Mouse (Mus musculus): ENCODE results near the gene Gm5089. TPM values are rescaled to one million over a fixed set of nuclear protein-coding genes. Genes with fewer than 3 reads are reported as not detected.
A peak's percentile ranks its signal among the peaks of the same experiment; 100 is the strongest.
"Not testable (repeated sequence)": the region's sequence is repeated elsewhere in the genome, so short reads cannot be mapped to it uniquely, and the experiment has no call there.

The Gm5089 gene
- polyA plus RNA-seq, 1 experiment from 2014 or later: 0.56 TPM

DNA sequence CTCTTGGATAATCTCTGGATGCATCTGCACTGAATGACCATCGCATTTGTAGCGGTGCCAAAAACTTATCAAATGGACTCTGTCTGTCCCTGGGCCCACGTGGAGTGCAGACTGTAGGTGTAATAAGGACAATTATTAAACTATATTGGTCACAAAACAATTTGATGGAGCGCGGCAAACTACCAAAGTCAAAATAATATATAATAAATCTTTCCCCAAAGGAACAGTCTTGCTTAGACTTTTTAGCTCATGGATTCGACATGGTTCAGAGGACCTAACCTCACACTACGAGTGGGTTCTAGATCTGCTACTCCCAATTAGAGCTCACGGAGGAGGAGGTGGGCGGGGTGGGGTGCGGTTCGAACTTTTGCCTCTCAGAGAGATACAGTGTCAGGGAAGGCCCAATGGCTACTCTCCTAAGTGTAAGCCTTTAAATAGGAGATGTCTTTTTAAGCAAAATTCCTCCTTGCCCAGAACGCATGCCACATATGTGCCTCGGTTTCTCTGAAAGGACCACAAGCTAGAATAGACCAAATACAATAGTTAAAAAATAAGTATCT lies 15.1 kb upstream of the Gm5089 start:
- Histone ChIP-seq H3K27ac (replicated peaks) (0 out of 2 replicates have a peak overlapping the region, but pooled peaks have one; percentile 87), H3K36me3 (replicated peaks) (no peaks in the 10 kb centered on the region), H3K4me1 (peaks cover 54% of the 10 kb centered on the region), H3K27me3 (replicated peaks; ENCODE audit: low read depth, poor library complexity, severe bottlenecking) (peaks cover 100% of the 10 kb centered on the region), H3K4me3 (peak overlapping the region; percentile 72), H3K9me3 (no peaks in the 10 kb centered on the region)
- no peak for DNase-seq (ENCODE audit: low spot score)
- 25% methylated on average over 13 of the region's 13 CpGs for WGBS

DNA sequence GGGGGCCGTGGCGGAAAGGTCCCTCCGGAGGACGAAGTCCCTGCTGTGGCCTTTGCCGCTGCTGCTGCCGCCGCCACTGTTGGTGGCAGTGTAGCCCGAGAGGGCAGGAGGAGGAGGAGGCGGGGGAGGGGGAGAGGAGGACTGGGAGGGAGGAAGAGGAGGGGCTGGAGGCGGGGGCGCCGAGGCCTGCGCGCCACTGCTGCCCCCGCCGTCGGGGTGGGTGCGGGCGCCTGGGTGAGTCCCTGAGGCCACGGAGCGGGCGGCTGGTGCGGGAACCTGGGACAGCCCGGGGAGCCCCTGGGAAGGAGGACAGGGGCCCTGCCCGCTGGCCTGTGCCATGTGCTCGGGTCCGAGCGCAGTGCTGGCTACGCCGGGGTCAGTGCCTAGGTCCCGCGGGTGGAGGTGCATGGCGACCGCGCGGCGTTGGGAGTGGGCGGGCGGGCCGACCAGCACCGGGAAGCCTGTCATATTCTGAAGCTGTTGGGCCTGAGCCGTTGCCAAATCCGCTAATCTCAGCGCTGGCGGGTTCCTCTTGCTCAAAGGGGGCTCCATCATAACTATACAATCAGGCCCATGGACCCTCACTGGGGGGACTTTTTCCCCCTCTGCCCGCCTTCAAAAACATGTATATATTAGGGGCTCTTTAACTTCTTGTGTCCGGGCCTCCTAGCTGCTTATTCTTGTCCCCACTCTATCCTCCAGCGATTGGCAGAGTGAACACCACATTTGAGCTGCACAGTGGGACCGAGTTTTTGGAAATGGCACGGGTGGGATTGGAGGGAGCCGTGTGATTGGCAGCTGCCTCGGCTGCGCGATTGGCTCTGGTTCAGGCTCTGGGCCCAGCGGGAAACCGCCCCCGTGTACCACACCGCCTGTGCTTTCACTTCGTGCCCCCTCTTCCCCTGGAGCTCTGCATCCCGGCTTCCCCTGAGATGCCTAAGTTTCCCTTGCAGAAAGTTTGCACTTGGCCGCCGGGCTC lies 14.1 kb upstream of the Gm5089 start, which contains the start of gene Zic5:
Zic5 (minus strand) TSS at position 915 of the 979 bp plus-strand sequence.
- H3K9me3 ChIP-seq: no peaks in the 10 kb centered on the region
- peak; percentile 83 for DNase-seq (ENCODE audit: low spot score)
- peak within 1 kb of the TSS; percentile 87 for H3K27ac ChIP-seq (replicated peaks)
- WGBS: under 1% methylated on average over 60 of the region's 62 CpGs
- peak within 1 kb of the TSS; percentile 72 for H3K4me3 ChIP-seq
- H3K4me1 ChIP-seq: peaks cover 54% of the 10 kb centered on the region
- peaks cover 100% of the 10 kb centered on the region for H3K27me3 ChIP-seq (replicated peaks; ENCODE audit: low read depth, poor library complexity, severe bottlenecking)
- H3K36me3 ChIP-seq (replicated peaks): no peaks in the 10 kb centered on the region

DNA sequence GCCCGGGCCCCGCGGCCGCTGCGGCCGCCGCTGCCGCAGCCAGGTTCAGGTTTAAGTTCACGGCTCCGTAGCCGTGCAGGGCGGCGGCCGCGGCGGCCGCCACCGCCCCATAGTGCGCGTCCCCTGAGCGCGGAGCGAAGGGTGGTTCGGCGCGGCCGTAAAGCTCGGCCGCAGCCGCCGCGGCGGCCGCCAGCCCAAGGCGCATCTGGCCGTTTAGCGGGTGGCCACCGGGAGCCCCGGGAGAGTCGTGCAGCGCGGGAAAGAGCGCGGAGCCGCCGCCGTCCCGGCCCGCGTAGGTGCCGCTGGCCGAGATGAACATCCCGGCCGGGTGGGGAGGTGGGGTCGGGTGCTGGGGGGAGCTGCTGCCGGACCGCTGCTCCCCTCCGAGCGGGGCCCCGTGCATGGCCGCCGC lies 13.4 kb upstream of the Gm5089 start:
- WGBS: under 1% methylated on average over 60 of the region's 62 CpGs
- no peaks in the 10 kb centered on the region for H3K9me3 ChIP-seq
- no peak for DNase-seq (ENCODE audit: low spot score)

DNA sequence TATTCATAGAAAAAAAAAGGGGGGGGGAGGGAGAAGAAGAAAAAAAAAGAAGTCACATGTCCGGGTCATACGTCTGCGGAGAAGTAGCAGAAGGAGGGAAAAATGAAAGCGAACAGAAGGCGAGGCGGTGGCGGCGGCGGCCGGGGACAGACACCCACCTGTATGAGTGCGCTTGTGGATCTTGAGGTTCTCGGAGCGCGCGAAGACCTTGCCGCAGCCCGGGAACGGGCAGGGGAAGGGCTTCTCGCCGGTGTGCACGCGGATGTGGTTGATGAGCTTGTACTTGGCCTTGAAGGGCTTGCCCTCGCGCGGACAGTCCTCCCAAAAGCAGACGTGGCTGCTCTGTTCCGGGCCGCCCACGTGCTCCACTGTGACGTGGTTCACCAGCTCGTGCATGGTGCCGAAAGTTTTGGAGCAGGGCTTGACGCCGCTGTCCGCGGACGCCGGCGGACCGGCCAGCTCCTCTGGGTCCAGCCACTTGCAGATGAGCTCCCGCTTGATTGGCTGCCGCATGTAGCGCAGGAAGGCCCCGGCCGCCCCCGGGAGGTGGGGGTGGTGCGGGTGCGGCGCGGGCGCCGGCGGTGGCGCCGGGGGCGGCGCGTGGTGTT lies 12.9 kb upstream of the Gm5089 start:
- not testable (repeated sequence) for H3K9me3 ChIP-seq; H3K36me3 ChIP-seq (replicated peaks)
- peak overlapping the region; percentile 72 for H3K4me3 ChIP-seq
- H3K4me1 ChIP-seq: peaks cover 47% of the 10 kb centered on the region
- DNase-seq (ENCODE audit: low spot score): peak; percentile 79
- H3K27ac ChIP-seq (replicated peaks): peak overlapping the region; percentile 87
- under 1% methylated on average over 58 of the region's 58 CpGs for WGBS
- peaks cover 98% of the 10 kb centered on the region for H3K27me3 ChIP-seq (replicated peaks; ENCODE audit: low read depth, poor library complexity, severe bottlenecking)

More for the DNA sequence above, 13.4 kb upstream of the Gm5089 start:
- peaks cover 52% of the 10 kb centered on the region for H3K4me1 ChIP-seq
- peaks cover 100% of the 10 kb centered on the region for H3K27me3 ChIP-seq (replicated peaks; ENCODE audit: low read depth, poor library complexity, severe bottlenecking)
- H3K36me3 ChIP-seq (replicated peaks): no peaks in the 10 kb centered on the region
- peak overlapping the region; percentile 87 for H3K27ac ChIP-seq (replicated peaks)
- H3K4me3 ChIP-seq: peak overlapping the region; percentile 72

DNA sequence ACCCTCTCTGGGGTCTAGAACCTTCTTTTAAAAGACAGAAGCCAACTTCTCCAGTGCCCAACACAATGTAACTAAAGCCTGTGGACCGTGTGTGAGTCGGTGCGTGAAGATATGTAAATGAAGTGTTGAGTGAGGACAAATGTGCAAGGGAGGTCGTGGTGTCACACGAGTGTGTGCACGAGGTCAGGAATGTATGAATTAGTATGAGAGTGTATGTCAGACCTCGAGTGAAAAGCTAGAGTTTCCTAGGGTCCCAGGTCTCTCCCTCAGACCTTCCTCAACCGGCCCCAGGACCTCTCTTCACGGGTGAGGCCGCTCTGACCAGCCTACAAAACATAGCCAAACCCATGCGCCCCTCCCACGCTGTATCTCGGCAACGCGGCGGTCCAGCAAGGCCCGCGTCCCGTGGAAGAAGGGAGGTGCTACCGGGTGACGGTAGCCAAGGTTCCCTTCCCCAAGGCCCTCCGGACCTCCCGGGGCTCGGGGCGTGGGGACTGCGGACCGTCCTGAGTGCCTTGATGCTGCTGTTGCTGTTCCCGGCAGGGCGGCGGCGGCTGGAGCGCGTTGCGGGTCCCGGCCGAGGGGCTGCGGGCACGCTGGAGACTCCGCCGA lies 12.3 kb upstream of the Gm5089 start:
- Histone ChIP-seq H3K4me1 (peaks cover 41% of the 10 kb centered on the region), H3K27me3 (replicated peaks; ENCODE audit: low read depth, poor library complexity, severe bottlenecking) (peaks cover 96% of the 10 kb centered on the region), H3K27ac (replicated peaks) (peak overlapping the region; percentile 87), H3K9me3 (no peaks in the 10 kb centered on the region), H3K4me3 (peak overlapping the region; percentile 72), H3K36me3 (replicated peaks) (no peaks in the 10 kb centered on the region)
- under 1% methylated on average over 40 of the region's 40 CpGs for WGBS
- peak; percentile 63 for DNase-seq (ENCODE audit: low spot score)

DNA sequence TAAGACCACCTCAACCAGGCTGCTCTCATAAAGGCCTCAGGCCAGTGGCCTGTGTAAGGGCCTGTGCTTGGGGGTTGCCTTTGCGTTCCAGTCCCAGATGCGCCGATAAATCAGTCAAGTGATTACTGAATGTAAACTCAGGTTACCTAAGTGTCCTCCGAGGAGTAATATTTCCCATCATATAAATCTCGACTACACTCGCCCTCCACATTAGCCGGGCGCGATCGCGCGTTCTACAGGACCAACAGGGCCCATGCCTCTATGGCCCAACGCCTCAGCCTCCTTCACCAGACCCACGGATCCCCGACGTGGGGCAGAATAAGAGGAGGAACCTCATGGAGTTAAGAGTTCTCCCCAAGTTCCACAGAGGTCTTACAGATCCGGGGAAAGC lies 11.8 kb upstream of the Gm5089 start:
- peak; percentile 45 for DNase-seq (ENCODE audit: low spot score)
- Histone ChIP-seq H3K36me3 (replicated peaks) (no peaks in the 10 kb centered on the region), H3K4me1 (peaks cover 41% of the 10 kb centered on the region), H3K27ac (replicated peaks) (peak overlapping the region; percentile 87), H3K9me3 (no peaks in the 10 kb centered on the region), H3K27me3 (replicated peaks; ENCODE audit: low read depth, poor library complexity, severe bottlenecking) (peaks cover 91% of the 10 kb centered on the region), H3K4me3 (peak overlapping the region; percentile 72)
- WGBS: 4% methylated on average over 17 of the region's 17 CpGs

DNA sequence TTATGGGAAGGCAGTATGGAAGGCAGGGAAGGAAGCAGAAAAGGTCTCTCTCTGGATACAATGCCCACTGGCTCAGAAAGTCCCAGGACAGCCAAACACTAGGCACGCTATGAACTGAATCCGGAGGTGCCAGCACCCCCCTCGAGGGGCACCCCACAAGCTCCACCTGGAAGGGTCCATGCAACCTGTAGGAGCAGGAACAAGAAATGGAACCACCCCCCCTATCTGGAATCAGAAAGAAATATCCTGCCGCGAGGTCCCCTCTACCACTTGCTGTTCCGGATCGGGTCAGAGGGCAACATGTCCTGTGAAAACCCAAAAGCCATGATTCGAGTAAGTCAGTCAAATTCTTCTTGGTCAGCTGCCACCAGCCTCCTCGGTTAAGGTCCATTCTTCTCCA lies 11.1 kb upstream of the Gm5089 start:
- 5% methylated on average over 9 of the region's 9 CpGs for WGBS
- H3K9me3 ChIP-seq: no peaks in the 10 kb centered on the region
- peaks cover 84% of the 10 kb centered on the region for H3K27me3 ChIP-seq (replicated peaks; ENCODE audit: low read depth, poor library complexity, severe bottlenecking)
- H3K4me3 ChIP-seq: peak overlapping the region; percentile 72
- peaks cover 41% of the 10 kb centered on the region for H3K4me1 ChIP-seq
- DNase-seq (ENCODE audit: low spot score): peak; percentile 32
- no peaks in the 10 kb centered on the region for H3K36me3 ChIP-seq (replicated peaks)
- peak overlapping the region; percentile 87 for H3K27ac ChIP-seq (replicated peaks)

DNA sequence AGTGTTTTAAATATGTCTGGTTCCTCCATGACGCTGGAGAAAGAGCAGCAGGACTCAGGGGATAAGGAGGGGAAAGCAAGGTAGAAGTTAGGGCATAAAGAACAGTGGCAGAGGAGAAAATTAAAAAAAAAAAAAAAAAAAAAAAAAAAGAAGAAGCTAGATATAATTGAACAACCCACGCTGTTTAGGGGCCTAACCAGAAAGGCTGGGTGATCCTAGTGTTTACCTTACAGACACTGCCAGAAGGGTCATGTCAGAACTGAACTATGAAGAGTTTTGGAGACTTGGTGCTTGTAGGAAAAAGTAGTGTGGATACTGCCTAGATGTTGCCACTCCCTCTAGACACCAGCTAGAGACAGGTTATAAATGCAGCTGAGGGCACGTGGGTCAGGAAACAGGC lies 10.6 kb upstream of the Gm5089 start:
- Histone ChIP-seq H3K4me3 (peak overlapping the region; percentile 72), H3K36me3 (replicated peaks) (no peaks in the 10 kb centered on the region), H3K27me3 (replicated peaks; ENCODE audit: low read depth, poor library complexity, severe bottlenecking) (peaks cover 80% of the 10 kb centered on the region), H3K9me3 (no peaks in the 10 kb centered on the region), H3K27ac (replicated peaks) (peak overlapping the region; percentile 87; the same call in 1 of the 2 replicates), H3K4me1 (peaks cover 41% of the 10 kb centered on the region)
- WGBS: 27% methylated on average over 3 of the region's 3 CpGs
- no peak for DNase-seq (ENCODE audit: low spot score)

DNA sequence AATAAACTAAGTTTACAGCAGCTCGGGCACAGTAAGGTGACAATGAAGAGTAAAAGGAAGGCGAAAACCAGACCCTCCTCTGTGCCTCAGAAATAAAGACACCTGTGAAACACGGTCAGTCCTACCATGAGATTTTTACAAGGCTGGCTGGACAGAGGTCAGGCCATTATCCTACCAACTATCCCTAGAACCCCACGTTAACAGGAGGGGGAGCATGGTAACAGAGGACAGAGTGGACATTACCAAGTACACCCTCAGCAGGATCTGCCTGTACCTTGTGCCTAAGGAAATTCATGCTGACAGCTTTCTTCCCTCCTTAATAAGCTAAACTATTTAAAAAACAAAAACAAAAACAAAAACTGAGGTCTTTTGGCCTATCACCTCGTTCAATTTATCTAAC lies 9.3 kb upstream of the Gm5089 start:
- no peaks in the 10 kb centered on the region for H3K9me3 ChIP-seq
- H3K4me1 ChIP-seq: peaks cover 36% of the 10 kb centered on the region
- DNase-seq (ENCODE audit: low spot score): no peak
- 54% methylated on average over 5 of the region's 5 CpGs for WGBS
- H3K4me3 ChIP-seq: peak overlapping the region; percentile 23; the same call in 1 of the 2 replicates
- H3K36me3 ChIP-seq (replicated peaks): no peaks in the 10 kb centered on the region
- H3K27me3 ChIP-seq (replicated peaks; ENCODE audit: low read depth, poor library complexity, severe bottlenecking): peaks cover 80% of the 10 kb centered on the region
- no peak overlapping the region for H3K27ac ChIP-seq (replicated peaks)

DNA sequence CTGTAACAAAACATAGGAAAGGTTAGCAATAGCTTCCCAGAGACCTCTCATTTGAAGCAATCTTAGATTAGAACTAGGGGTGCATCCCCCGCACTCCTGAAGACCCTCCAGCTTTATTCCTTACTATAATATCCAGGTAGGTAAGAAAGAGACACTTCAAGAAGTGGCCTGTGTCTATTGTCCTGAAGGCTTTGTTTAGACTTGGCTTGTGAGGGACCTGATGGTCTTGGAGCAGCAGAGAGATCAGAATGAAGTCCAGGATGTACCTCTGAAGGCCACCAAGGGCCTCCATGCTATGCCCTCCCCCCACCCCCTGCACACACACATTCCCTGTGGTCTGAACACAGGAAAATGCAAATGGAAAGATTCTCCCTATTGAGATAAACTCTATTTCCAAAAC lies 8.9 kb upstream of the Gm5089 start:
- WGBS: 90% methylated on average over 1 of the region's 1 CpGs
- H3K27ac ChIP-seq (replicated peaks): no peak overlapping the region
- peaks cover 31% of the 10 kb centered on the region for H3K4me1 ChIP-seq
- no peaks in the 10 kb centered on the region for H3K36me3 ChIP-seq (replicated peaks)
- peaks cover 80% of the 10 kb centered on the region for H3K27me3 ChIP-seq (replicated peaks; ENCODE audit: low read depth, poor library complexity, severe bottlenecking)
- H3K9me3 ChIP-seq: no peaks in the 10 kb centered on the region
- H3K4me3 ChIP-seq: peak overlapping the region; percentile 23; the same call in 1 of the 2 replicates
- peak; percentile 7 for DNase-seq (ENCODE audit: low spot score)

DNA sequence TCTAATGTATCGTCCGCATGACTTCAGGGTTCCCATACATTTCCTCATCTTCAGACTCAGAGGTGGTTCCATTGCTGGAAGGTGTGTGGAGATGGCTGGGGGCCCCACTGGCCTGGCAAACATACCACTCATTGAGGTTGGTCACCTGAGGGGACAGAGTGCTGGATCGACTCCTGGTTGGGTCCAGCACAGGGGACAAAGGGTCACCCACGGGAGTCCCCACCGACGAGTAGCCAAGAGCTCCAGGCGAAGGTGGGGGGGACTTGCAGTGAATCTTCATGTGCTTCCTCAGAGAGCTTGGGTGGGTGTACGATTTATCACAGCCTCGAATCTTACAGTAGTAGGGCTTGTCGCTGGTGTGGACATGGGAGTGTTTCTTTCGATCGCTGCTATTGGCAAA lies 8.4 kb upstream of the Gm5089 start:
- not testable (repeated sequence) for DNase-seq (ENCODE audit: low spot score); H3K4me3 ChIP-seq; H3K27ac ChIP-seq (replicated peaks); H3K36me3 ChIP-seq (replicated peaks); H3K9me3 ChIP-seq
- peaks cover 30% of the 10 kb centered on the region for H3K4me1 ChIP-seq
- peaks cover 80% of the 10 kb centered on the region for H3K27me3 ChIP-seq (replicated peaks; ENCODE audit: low read depth, poor library complexity, severe bottlenecking)
- WGBS: 84% methylated on average over 12 of the region's 12 CpGs

DNA sequence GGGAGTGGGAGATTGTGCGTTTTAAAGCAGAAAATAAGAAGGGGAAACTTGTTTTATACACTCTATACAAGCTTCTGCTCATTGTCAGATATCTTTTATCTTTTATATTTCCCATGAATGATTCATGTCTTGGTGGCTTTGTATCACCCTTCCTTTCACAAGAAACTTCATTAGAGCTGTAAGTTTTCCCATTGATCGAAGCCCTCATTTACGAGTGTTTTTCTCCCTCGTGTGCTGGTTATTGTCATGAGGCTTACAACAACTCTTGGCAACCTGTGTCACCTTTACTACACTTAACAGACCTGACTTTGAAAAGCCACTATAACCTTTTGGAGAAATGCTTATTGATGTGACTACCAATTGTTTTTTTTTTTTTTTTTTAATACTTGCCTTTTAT lies 4.6 kb upstream of the Gm5089 start:
- no peaks in the 10 kb centered on the region for H3K36me3 ChIP-seq (replicated peaks)
- 63% methylated on average over 4 of the region's 4 CpGs for WGBS
- no peak overlapping the region for H3K27ac ChIP-seq (replicated peaks)
- H3K4me3 ChIP-seq: no peak overlapping the region
- no peak for DNase-seq (ENCODE audit: low spot score)
- H3K4me1 ChIP-seq: peaks cover 35% of the 10 kb centered on the region
- no peaks in the 10 kb centered on the region for H3K9me3 ChIP-seq
- peaks cover 80% of the 10 kb centered on the region for H3K27me3 ChIP-seq (replicated peaks; ENCODE audit: low read depth, poor library complexity, severe bottlenecking)
